Mouse (Mus musculus) kidney, postnatal 0 days (tissue): ENCODE data around the gene Plekhm1. TPM values are rescaled to one million over a fixed set of nuclear protein-coding genes. Genes with fewer than 3 reads are reported as not detected.
A peak's percentile ranks its signal among the peaks of the same experiment; 100 is the strongest.

Source experiments
- ATAC-seq: fragments of 200-750 bp; cut with Nextera tagmentation; replicated peaks from 2 replicates; pipeline ENCODE4 v1.8.0; 2017; ENCODE audit warnings: low read depth, moderate number of reproducible peaks, moderate TSS enrichment, moderate library complexity; ENCODE audit not compliant: low FRiP score
- DNase-seq: peaks from one replicate; pipeline ENCODE4 v3.0.0-alpha.2; 2016; ENCODE audit warnings: low spot score
- H3K27ac ChIP-seq: fragments of 300-500 bp; sonication (generic); 2 replicates; pipeline ENCODE4 v1.5.1; 2014; ENCODE audit warnings: mild to moderate bottlenecking
- H3K27me3 ChIP-seq: fragments of 300-500 bp; sonication (generic); 2 replicates; pipeline ENCODE4 v1.6.1; 2014; ENCODE audit warnings: low read length, mixed read lengths; ENCODE audit not compliant: insufficient read depth
- H3K36me3 ChIP-seq: fragments of 300-500 bp; sonication (generic); 2 replicates; pipeline ENCODE4 v1.6.1; 2014; ENCODE audit warnings: low read length, mixed read lengths; ENCODE audit not compliant: insufficient read depth
- H3K4me1 ChIP-seq: fragments of 300-500 bp; sonication (generic); replicated peaks from 2 replicates; pipeline ENCODE4 v1.6.1; 2014; ENCODE audit warnings: antibody characterized with exemption, low read length, mixed read lengths; ENCODE audit not compliant: insufficient read depth
- H3K4me2 ChIP-seq: fragments of 300-500 bp; sonication (generic); 2 replicates; pipeline ENCODE4 v1.6.1; 2014; ENCODE audit warnings: mild to moderate bottlenecking, low read length, moderate library complexity, mixed read lengths
- H3K4me3 ChIP-seq: fragments of 300-500 bp; sonication (generic); replicated peaks from 2 replicates; pipeline ENCODE4 v1.5.1; 2014; ENCODE audit warnings: low read depth, low read length
- H3K9ac ChIP-seq: fragments of 300-500 bp; sonication (generic); 2 replicates; pipeline ENCODE4 v1.6.1; 2014; ENCODE audit warnings: low read depth, low read length
- H3K9me3 ChIP-seq: fragments of 300-500 bp; sonication (generic); replicated peaks from 2 replicates; pipeline ENCODE4 v1.6.1; 2016; ENCODE audit warnings: low read length, inconsistent platforms, mixed read lengths
- CTCF ChIP-seq: IDR thresholded peaks from 2 replicates; pipeline ENCODE4 v1.5.1; 2016; ENCODE audit warnings: antibody characterized with exemption, low read depth, mild to moderate bottlenecking, moderate library complexity
- WGBS: fragments of 180-500 bp; shearing (Covaris S2); extraction: QIAGEN DNeasy Blood & Tissue Kit; methylation state at CpG from one replicate; pipeline ENCODE4 v1.1.7; 2014; 5-methylcytosine and 5-hydroxymethylcytosine counted together
- polyA plus RNA-seq: library from polyadenylated mRNA; unstranded; fragments of >200 nt; fragmentation: Nextera tagmentation; extraction: Ambion mirVana; gene quantifications from 2 replicates; pipeline ENCODE4 v1.2.1, GENCODE M21; 2015

The Plekhm1 gene
- polyA plus RNA-seq, 1 experiment from 2014 or later, result 5.4 TPM

DNA sequence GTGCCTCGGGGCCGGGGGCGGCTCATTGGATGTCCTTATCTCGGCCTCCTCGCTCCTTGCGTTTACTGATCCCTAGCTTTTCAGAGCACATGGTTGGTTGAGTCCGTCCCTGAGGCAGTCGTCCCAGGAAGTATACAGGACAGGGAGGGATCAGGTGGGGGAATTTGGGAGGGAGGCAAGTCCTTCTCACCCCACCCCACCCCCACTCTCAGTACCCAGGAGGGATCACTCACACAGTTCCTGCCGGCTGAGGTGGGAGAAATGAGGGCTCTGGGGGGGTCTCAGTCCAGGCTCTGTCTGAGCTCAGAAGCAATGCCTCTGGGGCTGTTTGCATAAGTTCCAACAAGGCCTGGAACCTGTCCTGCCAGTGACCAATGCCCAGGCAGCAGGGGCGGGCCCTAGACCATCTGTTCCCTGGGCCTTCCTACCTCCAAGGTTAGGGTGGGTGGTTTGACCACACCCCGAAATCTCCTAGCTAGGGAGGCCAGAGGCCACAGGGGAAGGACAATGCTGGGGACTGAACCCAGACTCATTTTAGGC, 56.4 kb downstream of the Plekhm1 start:
- DNase-seq (no peak), ATAC-seq (peak; percentile 18)
- H3K27ac ChIP-seq, result peak overlapping the region; percentile 82
- H3K36me3 ChIP-seq, result no peaks in the 10 kb centered on the region
- H3K27me3 ChIP-seq, result 0 out of 2 replicates have a peak, but pooled peaks cover 4% of the 10 kb centered on the region
- H3K4me2 ChIP-seq, result peak overlapping the region; percentile 44
- peaks cover 29% of the 10 kb centered on the region for H3K4me1 ChIP-seq
- TF ChIP-seq CTCF, result no peak
- H3K4me3 ChIP-seq, result peak overlapping the region; percentile 14
- WGBS, result 26% methylated on average over 11 of the region's 11 CpGs
- H3K9me3 ChIP-seq, result no peaks in the 10 kb centered on the region
- H3K9ac ChIP-seq, result 0 out of 2 replicates have a peak overlapping the region, but pooled peaks have one; percentile 18

DNA sequence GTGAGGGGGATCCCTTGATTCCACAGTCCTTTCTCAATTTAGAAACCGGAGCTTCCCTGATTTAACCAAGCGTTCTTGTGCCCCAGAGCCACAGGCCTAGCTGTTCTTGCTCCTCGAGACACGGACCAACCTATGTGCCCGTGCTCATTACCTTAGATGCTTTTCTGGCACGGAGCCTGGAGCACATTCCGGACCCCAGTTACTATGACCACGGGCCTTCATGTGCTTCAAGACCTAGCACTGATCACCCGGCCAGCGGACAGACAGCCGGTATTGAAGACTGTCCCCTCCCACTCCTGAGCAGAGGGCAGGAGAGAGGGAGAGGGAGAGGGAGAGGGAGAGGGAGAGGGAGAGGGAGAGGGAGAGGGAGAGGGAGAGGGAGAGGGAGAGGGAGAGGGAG, 57.2 kb downstream of the Plekhm1 start:
- no peak for TF ChIP-seq CTCF
- ATAC-seq (peak; percentile 82), DNase-seq (peak; percentile 61)
- peaks cover 28% of the 10 kb centered on the region for H3K4me1 ChIP-seq
- no peak overlapping the region for H3K4me2 ChIP-seq
- H3K36me3 ChIP-seq, result no peaks in the 10 kb centered on the region
- H3K9ac ChIP-seq, result 0 out of 2 replicates have a peak overlapping the region, but pooled peaks have one; percentile 20
- WGBS, result 9% methylated on average over 11 of the region's 11 CpGs
- no peaks in the 10 kb centered on the region for H3K9me3 ChIP-seq
- no peak overlapping the region for H3K4me3 ChIP-seq
- 0 out of 2 replicates have a peak, but pooled peaks cover 4% of the 10 kb centered on the region for H3K27me3 ChIP-seq
- H3K27ac ChIP-seq, result peak overlapping the region; percentile 72

DNA sequence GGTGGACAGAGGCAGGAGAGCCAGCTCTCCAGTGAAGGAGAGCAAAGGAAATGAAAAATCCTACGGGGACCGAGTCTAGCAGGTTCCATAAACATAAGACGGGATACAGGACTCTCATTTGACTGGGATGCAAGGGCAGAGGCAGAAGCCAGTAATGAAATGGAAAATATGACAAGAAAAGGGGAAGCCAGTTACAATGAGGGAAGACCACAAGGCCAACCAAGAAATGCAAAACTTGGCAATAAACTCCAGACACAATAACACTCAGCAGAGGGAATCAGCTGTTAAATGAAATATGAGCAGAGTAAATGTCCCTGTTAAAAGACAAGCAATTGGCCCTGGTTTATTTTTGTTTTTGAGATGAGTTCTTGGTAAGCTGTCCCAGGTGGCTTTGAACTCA, 58.5 kb downstream of the Plekhm1 start:
- no peak for DNase-seq
- no peak overlapping the region for H3K9ac ChIP-seq
- H3K27me3 ChIP-seq, result no peaks in the 10 kb centered on the region
- H3K9me3 ChIP-seq, result no peaks in the 10 kb centered on the region
- H3K27ac ChIP-seq, result peak overlapping the region; percentile 72; the same call in 1 of the 2 replicates
- no peak for ATAC-seq
- no peaks in the 10 kb centered on the region for H3K36me3 ChIP-seq
- 0 out of 2 replicates have a peak, but pooled peaks cover 18% of the 10 kb centered on the region for H3K4me1 ChIP-seq
- 55% methylated on average over 3 of the region's 3 CpGs for WGBS
- H3K4me2 ChIP-seq, result no peak overlapping the region
- no peak for TF ChIP-seq CTCF
- no peak overlapping the region for H3K4me3 ChIP-seq

DNA sequence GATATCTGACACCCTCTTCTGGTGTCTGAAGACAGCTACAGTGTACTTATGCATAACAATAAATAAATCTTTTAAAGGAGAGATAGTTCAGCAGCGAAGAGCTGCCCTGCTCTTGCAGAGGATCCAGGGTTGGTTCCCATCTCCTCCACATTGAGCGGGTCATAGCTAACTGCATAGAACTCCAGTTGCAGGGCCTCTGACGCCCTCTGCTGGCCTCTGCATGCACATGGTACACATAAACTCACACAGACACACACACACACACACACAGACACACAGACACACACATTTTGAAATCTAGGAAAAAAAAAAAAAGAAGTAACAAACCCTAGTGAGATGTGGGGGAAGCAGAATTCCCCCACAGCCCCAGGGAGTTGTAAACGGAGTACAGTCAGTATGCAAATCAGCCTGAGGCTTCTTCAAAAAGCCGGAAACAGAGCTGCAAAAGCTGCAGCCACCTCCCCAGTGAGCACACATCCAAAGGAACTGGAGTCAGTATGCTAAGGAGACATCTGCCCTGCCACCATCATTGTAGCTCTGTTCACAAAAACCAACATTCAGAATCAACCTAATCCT, 60.2 kb downstream of the Plekhm1 start:
- no peak overlapping the region for H3K9ac ChIP-seq
- 89% methylated on average over 5 of the region's 5 CpGs for WGBS
- no peak overlapping the region for H3K4me2 ChIP-seq
- H3K36me3 ChIP-seq, result no peaks in the 10 kb centered on the region
- no peak overlapping the region for H3K27ac ChIP-seq
- H3K9me3 ChIP-seq, result no peaks in the 10 kb centered on the region
- H3K4me3 ChIP-seq, result no peak overlapping the region
- ATAC-seq (no peak), DNase-seq (no peak)
- no peak for TF ChIP-seq CTCF
- H3K4me1 ChIP-seq, result 0 out of 2 replicates have a peak, but pooled peaks cover 11% of the 10 kb centered on the region
- no peaks in the 10 kb centered on the region for H3K27me3 ChIP-seq

DNA sequence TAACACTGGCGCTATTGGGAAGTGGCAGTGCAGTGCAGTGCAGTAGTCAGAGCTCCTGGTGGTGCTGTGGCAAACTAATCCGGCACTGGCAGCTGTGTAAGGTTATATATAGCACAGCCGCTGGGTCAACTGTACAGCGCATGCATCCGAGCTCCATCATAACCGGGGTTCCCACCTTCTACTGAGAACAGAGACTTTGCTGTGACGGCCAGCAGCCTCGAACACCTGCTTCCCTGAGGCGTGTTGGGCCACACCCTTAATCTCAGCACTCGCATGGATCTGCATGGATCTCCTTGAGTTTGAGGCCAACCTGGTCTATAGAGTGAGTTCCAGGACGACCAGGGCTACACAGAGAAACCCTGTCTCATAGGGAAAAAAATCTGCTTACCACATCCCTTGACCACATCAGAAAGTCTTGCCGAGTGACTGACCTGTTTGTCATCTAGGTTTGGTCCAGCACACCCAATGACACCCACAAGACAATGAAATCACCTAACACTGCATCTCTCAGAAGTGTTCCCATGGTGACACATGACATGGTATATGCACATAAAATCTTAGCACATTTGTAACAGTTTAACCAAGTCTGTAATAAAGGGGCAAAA, 61.7 kb downstream of the Plekhm1 start:
- H3K9ac ChIP-seq, result no peak overlapping the region
- WGBS, result 84% methylated on average over 12 of the region's 12 CpGs

DNA sequence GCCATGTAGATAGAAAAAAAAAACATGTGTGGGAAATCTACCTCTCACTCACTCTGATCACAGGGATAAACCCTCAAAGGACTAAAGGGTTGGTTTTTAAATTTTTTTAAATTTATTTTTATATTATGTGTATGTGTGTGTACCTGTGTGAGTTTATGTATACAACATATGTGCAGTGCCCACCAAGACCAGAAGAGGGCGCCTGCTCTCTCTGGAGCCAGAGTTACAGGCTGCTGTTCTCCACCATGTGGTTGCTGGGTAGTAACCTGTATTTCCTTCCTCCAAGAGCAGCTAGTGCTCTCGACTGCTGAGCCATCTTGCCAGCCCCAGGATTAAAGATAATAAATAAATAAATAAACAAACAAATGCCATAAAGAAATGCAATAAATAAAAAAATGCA, 62.8 kb downstream of the Plekhm1 start:
- ATAC-seq (no peak), DNase-seq (no peak)
- Histone ChIP-seq H3K27me3 (no peaks in the 10 kb centered on the region), H3K9me3 (no peaks in the 10 kb centered on the region), H3K36me3 (no peaks in the 10 kb centered on the region), H3K4me1 (no peaks in the 10 kb centered on the region; the same call in 1 of the 2 replicates), H3K4me3 (no peak overlapping the region), H3K27ac (no peak overlapping the region), H3K9ac (no peak overlapping the region), H3K4me2 (no peak overlapping the region)
- TF ChIP-seq CTCF, result peak; percentile 43; the same call in 1 of the 2 replicates
- 82% methylated on average over 2 of the region's 2 CpGs for WGBS

More for the DNA sequence above, 61.7 kb downstream of the Plekhm1 start:
- H3K4me3 ChIP-seq, result no peak overlapping the region
- no peak for ATAC-seq
- no peak overlapping the region for H3K4me2 ChIP-seq
- H3K9me3 ChIP-seq, result no peaks in the 10 kb centered on the region
- H3K4me1 ChIP-seq, result peaks cover 3% of the 10 kb centered on the region; the same call in 1 of the 2 replicates
- DNase-seq, result no peak
- TF ChIP-seq CTCF, result no peak
- no peaks in the 10 kb centered on the region for H3K36me3 ChIP-seq
- no peaks in the 10 kb centered on the region for H3K27me3 ChIP-seq
- H3K27ac ChIP-seq, result no peak overlapping the region
